Mouse (Mus musculus) B cell, adult 67 days (primary cell): ENCODE results near the gene Ripor2. TPM values are rescaled to one million over a fixed set of nuclear protein-coding genes. Genes with fewer than 3 reads are reported as not detected.

Source experiments
- total RNA-seq, 2 experiments: library from RNA; stranded (reverse); gene quantifications; 4 replicates each; pipeline ENCODE4 v1.2.4; 2023

Gene Ripor2
- 100 to 1,000 TPM; 567 to 576 TPM for total RNA-seq

DNA sequence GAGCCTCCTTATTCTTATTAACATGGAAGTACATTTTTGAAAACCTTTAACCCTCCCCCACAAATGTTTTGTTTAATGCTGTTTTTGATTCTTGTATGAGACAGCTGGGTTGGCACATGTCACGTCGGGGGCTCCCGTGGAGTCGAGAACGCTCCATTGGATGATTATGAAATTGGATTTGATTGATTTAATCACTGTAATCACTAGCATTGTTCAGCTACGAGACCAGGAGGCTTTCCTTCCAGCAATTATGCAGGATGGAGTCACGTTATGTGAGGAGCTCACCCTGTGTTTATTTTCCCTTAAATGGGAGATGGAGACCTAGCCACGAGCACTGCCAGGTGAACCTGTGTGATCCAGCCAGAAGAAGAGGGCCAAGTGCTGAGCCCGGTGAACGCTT lies at the start of gene Ripor2:
Gene Ripor2, plus strand, starts transcription at position 357 of the 400 bp plus-strand sequence.

DNA sequence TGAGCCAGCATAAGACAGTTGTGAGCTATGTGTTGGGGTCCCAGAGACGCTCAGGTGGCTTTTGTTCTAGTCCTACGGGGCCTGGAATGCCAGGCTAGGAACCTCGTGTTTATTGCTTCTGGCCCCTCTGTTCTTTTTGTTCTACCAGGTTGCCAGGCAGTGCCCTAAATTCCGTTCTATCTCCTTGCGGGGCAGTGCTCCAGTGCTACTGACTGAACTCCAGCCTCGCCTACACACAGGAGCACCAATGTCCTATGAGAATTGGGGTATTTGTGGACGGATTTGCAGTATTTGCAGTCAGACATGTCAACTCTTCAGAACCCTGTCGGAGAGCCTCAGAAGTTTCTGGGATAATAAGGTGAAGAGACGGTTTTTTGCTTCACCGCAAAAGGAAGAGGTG lies 159.0 kb downstream of the Ripor2 start, which contains the start of gene Armh2:
Gene Armh2, plus strand, starts transcription at position 205 of the 400 bp plus-strand sequence.

DNA sequence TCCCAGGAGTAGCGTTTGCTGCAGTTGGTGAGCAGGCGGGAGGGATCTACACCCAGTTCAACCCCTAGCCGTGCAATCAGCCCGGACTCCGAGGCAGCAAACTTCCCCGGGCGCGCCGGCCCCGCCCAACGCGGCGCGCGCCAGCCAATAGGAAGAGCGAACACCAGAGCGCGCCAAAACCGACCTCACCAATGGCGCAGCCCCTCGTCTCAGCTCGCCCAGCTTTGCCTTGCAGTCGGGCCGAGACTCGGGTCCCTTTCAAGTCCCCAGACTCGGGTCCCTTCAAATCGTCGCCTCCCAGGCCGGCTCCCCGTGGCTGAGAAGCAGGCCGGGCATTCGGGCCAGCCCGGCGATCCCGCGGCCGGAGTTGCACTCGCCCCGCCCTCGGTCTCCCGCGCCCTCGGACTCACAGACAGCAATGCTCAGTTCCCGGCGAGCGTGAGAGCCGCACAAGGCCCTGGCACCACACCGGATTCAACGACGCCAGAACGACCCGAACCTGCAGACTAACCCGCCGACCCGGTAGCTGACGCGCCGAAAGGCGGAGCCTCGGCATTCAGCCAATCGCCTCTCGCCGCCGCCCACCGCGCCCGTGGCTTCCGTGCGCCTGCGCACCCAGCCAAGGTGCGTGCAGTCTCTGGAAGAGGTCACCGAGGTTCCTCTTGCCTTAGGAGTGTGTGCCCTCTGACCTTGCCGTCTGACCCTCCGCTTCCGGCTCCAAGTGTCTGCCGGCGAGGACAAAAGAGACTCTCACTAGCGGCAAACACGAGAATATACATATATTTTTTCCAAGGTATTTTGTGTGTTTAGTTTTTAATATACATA lies 179.6 kb downstream of the Ripor2 start, which contains the start of gene Gmnn:
Gene Gmnn, minus strand, starts transcription at position 521 of the 825 bp plus-strand sequence.

Other genes with a start within 250 kb of the Ripor2 start
- 1 to 10 TPM in 1 of 2 experiments, not detected in 1; 1.3 TPM for gene Armh2, start 159.0 kb downstream of the Ripor2 start, total RNA-seq
- gene Gmnn, start 179.7 kb downstream of the Ripor2 start, total RNA-seq, result 10 to 100 TPM in 1 of 2 experiments, 1 to 10 TPM in 1; 6.7 to 15.4 TPM
- 100 to 1,000 TPM; 176 to 180 TPM for gene BC005537, start 219.5 kb downstream of the Ripor2 start, total RNA-seq
- 10 to 100 TPM; 15.1 to 16.5 TPM for gene Acot13, start 249.4 kb downstream of the Ripor2 start, total RNA-seq
- 10 to 100 TPM; 72.5 to 75.5 TPM for gene Tdp2, start 249.5 kb downstream of the Ripor2 start, total RNA-seq